Mouse (Mus musculus) CD8-positive naive resting alpha-beta T cell, adult 2 months (primary cell): ENCODE data around the gene Pygl.
"Not testable (repeated sequence)": the region's sequence is repeated elsewhere in the genome, so short reads cannot be mapped to it uniquely, and the experiment has no call there.

Experiments
- DNase-seq, 2 experiments: peaks; one replicate each; pipeline ENCODE4 v3.0.0; 2022; ENCODE audit warnings: low read depth in 2 of 2, low spot score in 2 of 2

The Pygl gene

DNA sequence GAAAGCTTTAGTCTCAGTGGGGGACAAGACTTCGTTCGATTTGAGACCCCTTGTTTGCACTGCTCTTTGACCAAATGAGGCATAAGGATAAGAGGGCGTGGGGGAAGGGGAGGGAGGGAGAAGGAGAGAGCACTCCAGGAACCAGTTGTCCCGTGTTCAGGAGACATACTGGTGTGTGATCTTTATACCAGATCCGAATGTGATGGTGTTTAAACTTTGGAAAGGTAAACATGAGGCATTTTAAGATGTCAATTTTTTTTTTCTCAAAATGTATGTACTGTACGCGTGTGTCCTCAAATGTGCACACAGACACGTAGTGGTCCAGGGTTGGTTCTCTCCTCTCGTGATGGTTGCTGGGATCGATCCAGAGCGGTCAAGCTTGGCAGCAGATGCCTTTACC lies 3.1 kb downstream of the Pygl start:
- no peak for DNase-seq

DNA sequence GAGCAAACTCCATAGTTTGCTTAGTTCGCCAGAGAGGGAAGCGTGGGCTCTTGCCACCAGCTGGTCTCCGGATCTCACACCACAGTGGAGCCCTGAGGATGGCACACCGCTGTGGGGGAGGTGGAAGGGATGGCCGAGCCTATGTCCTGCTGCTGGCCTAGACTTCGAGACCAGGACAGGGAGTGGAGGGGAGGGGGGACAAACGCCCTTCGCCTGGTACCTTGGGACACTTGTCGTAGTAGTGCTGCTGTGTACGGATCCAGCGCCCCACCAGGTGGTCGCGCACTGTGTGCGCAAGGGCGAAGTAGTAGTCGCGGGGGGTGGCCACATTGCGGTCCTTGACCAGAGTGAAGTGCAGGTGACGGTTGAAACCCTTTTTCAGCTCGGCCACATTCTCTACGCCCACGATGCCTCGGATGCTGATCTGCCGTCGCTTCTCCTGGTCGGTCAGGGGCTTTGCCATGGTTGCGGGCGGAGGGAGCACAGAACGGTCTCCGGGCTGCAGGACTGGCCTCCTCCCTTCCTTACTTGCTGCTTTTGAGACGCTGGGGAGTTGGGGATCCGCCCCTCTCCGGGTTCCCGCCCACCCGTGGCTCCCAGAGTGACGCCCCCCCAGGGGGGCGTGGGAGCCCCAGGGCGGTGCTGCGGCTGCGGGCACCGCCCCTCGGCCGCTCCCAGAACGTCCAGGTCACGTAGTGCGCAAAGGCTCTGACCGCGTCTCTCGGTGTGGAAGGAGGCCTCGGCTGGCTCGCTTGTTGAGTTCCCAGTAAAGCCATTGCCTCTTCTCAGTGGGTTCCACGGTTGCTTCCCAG lies 4.0 kb downstream of the Pygl start:
- DNase-seq = peak in 1 of 2 experiments; percentile 38

GRCm38 (mm10) chr12:70226655-70227054 lies 4.6 kb downstream of the Pygl start:
- DNase-seq = no peak

- no peak for DNase-seq
Observed at GRCm38 (mm10) chr12:70223331-70223730, 8.0 kb downstream of the Pygl start.

DNA sequence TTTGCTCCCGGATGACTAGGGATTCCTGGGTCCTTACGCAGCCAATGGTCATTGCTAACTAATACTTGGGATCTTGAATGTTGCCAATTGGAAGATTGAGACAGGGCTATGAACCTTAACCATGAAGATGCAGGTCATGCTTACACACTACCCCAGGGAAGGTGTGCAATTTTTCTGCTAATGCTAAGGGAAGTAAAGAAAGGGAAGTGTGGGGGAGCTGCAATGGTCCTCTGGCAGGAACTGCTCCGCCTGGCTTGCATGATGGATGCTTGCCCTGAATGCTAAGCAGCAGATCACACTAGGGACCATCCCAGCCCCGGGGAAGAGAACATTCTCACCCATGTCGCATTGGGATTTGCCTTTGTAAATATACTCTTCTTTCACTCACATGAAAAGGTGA lies 9.9 kb downstream of the Pygl start:
- no peak for DNase-seq

DNA sequence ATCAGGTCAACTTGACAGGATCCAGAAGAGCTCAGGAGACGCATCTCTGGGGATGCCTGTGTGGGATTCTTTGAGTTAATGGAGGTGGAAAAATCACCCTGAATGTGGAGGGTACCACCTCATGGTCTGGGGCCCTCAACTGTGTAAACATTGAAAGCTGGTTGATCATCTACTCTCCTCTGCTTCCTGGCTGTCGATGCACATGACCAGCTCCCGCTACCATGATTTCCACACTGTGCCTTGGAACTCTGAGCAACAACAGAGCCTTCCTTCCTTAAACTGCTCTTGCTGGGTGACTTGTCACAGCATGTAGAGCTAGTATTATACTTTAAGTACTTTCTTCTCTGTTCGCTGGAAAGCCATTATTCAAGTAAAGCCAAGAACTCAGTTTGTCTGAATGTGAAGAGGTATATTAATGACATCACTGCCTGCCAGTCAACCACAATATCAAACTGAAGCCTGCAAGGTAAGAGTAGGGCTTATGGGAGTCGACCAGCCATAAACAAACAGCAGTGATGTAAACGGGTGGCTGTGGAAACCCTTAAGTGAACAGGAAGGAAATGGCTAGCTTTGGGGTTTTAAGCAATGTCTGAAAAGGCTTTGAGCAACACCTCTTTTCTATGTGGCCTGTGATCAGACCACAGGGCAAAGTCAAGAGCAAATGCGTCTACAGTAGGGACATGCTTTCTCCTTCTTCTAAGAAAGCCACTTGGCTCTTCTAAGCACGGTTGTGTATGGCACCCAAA lies 12.3 kb downstream of the Pygl start:
- peak; percentile 32 to 56 for DNase-seq

- no peak for DNase-seq
Observed at GRCm38 (mm10) chr12:70216229-70216800, 15.0 kb downstream of the Pygl start.

- DNase-seq = no peak
Observed at GRCm38 (mm10) chr12:70214281-70214680, 17.0 kb downstream of the Pygl start.

DNA sequence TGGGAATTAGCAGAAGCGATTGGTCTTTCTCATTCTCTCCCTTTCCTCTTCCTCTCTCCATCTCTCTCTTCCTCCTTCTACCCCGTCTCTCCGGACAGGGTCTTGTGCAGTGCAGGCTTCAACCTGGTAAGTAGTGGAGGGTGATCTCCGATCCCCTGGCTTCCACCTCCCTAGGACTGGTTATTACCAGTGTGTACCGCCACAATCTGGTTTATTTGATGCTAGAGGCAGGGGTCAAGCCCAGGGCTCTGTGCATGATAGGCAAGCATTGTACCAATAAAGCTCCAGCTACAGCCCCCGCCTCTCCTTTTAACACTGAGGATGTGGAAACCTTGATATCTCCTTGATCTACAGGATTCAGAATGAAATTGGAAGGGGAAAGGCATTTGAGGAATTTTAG lies 17.7 kb downstream of the Pygl start:
- DNase-seq = no peak

DNA sequence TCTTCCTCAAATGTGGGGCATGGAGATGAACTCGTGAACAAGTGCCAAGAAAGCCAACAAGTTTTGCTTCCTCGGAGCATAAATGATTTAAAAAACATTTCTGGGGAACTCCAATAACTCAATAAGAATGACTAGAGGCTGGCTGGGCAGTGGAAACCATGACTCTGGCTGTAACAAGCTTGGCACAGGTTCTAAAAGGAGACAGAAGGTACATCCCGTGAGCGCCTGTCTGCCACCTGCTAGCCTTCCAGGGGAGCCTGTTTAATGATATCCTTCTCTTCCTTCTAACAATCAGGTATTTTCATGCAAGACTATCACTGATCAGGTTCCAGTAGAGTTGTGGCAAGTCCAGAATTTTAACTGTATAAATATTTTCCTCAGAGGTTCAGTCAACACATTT lies 18.8 kb downstream of the Pygl start:
- DNase-seq = no peak

DNA sequence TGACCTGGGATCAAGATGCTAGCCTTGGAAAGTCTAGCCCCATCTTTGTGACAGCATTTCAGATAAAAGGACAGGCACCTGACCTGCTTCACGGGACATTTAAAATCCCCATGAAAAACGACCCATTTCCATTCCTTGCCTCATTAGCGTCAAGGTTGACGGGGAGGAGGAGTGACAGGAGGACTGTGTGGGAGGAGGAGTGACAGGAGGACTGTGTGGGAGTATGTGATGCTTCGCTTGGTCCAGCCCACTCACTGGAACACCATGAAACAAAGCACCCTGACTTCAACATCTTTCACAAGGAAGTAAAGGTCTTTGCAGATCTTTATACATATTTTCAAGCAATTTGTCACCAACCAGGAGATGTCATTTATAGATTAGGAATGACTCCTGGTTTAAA lies 23.1 kb downstream of the Pygl start:
- no peak for DNase-seq

- DNase-seq = no peak
Observed at GRCm38 (mm10) chr12:70204433-70204832, 26.9 kb downstream of the Pygl start.

DNA sequence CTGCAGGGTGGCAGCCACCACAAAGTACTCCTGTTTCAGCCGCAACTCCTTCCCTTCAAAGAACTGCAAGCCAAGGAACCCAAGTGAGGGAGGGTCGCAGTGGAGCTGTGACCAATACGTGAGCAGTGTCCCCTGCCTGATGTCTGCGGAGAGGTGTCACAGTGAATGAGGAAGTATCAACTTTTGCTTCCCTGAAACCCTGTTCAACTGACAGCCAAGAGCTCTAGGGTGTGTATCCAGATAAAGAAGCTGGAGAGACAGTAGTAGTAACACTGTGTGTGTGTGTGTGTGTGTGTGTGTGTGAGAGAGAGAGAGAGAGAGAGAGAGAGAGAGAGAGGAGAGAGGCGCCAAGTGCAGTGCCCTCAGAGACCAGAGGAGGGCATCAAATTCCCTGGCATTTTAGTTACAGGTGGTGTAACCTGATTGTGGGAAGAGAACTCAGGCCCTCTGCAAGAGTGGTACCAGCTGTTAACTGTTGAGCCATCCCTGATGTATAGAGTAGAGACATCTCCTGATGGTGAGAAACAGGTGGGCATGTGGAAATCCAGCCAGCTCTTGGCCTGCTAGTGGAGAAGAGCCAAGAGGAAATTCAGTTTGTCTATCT lies 29.3 kb downstream of the Pygl start:
- no peak for DNase-seq

DNA sequence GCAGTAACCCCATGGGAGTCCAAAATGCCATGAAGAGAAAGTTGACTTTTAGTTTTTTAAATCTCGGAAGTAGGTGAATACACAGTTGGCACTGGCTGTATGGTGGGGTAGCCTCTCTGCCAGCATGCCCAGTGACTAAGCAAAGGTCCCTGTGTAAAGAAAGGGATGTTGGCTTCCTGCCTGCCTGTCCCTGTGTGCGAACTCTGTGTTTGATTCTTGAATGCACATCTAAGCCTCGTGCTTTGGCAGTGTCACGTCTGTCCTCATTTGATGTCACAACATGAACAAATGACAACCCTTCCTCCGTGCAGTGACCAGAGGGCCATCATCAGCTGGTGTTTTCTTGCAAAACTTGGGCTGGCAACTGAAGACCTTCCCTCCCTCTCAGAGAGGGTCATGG lies 34.9 kb downstream of the Pygl start:
- no peak for DNase-seq

GRCm38 (mm10) chr12:70195426-70195825 lies 35.9 kb downstream of the Pygl start:
- no peak for DNase-seq

DNA sequence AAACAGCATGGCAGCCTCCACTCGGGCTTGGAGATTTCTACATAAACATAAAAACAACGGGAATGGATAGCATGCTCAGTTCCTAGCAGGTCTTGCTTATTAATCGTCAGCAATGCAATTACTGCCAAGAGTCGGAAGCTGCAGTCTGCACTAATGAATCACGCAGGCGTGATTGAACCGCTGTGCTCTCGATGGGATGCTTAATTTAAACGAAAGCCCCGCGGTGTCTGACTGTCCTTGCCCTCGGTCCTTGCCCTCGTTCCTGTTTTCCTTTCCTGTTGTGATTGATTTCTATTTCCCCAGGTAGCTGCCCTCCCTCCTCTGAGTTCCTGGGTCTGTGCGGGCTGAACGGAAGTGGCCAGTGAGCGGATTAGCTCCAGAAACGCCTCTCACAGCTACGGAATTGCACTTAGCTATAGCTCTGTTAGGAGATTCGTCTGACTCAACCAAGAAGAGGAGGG lies 39.0 kb downstream of the Pygl start:
- no peak for DNase-seq

DNA sequence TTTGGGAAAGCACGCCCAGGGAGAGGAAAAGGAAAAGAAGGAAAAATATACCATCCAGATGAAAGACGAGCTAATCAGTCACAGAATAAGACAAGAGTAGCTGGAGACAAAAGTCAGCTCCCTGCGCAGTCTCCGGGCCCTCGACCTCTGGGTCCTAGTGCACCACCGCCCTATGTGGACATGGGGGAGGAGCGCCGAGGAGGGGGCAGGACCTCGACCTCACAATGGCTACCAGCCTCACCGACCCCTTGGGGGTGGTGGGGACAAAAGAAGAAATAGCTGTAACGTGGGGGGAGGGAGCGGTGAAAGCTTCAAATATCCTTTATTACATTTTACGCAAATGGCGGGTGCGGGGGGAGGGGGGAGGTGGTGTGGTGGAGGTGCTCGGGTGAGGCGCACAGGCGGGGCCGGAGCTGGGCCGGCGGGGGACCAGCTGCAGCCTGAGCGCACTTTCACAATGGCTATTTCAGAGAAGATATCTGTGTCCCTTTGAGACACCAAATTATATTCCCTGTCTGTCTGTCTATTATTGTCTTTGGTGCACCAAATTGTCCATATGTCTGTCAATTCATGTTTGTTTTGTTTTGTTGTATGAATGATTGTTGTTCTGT lies 47.0 kb downstream of the Pygl start:
- DNase-seq = no peak

GRCm38 (mm10) chr12:70183507-70183906 lies 47.8 kb downstream of the Pygl start:
- not testable (repeated sequence) for DNase-seq

DNA sequence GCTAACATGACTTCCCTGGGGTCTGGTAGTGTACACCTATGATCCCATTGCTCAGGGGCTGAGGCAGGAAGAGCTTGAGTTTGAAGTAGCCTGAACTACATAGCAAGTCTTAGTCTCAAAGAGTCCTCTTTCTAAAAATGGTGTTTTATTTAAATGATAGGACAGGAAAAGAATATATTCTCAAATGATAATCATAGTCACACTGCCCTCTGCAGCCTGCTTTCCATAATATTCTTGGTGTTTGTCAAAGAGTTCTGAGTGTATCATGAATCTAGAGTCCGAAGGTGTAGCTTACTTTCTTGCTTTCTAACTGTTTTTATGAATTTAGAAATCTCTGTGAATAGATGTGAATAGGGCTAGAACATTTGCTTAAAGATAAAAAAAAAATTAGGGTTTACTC lies 61.3 kb downstream of the Pygl start:
- no peak for DNase-seq

DNA sequence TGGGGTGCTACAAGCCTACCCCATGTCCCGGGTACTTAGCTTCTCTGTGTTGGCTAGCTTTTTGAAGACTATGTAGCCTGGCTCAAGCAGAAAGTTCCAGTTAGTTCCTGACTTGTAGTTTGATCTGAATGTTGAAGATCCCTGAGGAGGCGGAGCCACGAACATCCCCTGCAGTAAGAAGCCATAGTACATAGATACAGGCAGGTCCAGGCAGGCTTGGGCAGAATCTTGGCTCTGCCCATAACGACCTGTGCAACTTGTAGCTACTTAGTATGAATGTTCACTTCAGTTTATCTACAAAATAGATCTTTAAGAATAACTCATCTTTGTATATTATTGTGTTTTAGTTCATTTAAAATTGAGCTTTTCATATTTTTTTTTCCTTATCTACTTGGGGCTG lies 63.3 kb downstream of the Pygl start:
- DNase-seq = no peak

GRCm38 (mm10) chr12:70164741-70165140 lies 66.5 kb downstream of the Pygl start:
- no peak for DNase-seq
